Mouse (Mus musculus): ENCODE measurements at regions not wholly inside any gene's neighbourhood (a gene's known extent, or its start where the extent isn't known, plus 50 kb on each side); places are given as distances from the start of the nearest gene placed in this dataset.

- H3K4me1 ChIP-seq (replicated peaks; ENCODE audit: control insufficient read depth, insufficient read depth, low read length), result peaks cover 11% of the 10 kb centered on the region
- no peak for ATAC-seq
- H3K27ac ChIP-seq (ENCODE audit: low read length), result no peak overlapping the region
- no peak overlapping the region for H3K9ac ChIP-seq (replicated peaks; ENCODE audit: low read depth, low read length)
- H3K27me3 ChIP-seq (replicated peaks; ENCODE audit: control insufficient read depth, insufficient read depth, low read length), result no peaks in the 10 kb centered on the region
- no peaks in the 10 kb centered on the region for H3K9me3 ChIP-seq (ENCODE audit: control insufficient read depth, low read length)
- 20% methylated on average over 4 of the region's 4 CpGs for WGBS
- H3K4me3 ChIP-seq (replicated peaks; ENCODE audit: low read length), result no peak overlapping the region
- H3K36me3 ChIP-seq (ENCODE audit: control insufficient read depth, insufficient read depth), result no peaks in the 10 kb centered on the region
- H3K4me2 ChIP-seq (ENCODE audit: low read length), result no peak overlapping the region
Measured at GRCm38 (mm10) chr17:4941286-4941800, 52.8 kb upstream of the Arid1b start.

DNA sequence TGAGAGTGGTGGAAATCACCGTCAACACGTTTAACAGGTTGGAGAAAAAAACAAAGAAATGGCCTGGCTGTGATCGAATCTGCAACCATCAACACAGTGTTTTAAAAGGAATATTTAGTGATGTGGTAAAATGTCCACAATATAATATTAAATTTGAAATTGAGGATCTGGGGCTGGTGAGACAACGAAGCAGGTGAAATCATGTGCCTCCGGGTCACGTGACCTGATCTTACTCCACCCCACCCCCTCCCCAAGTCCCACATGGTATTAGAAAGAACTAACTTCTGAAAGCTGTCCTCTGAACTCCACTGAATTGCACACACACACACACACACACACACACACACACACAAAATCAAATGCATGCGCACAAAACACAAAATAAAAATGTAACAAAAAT is 51.3 kb upstream of the Arid1b start:
- Histone ChIP-seq H3K4me2 (ENCODE audit: low read length) (no peak overlapping the region), H3K36me3 (ENCODE audit: control insufficient read depth, insufficient read depth) (no peaks in the 10 kb centered on the region), H3K4me1 (replicated peaks; ENCODE audit: control insufficient read depth, insufficient read depth, low read length) (peaks cover 16% of the 10 kb centered on the region), H3K27ac (ENCODE audit: low read length) (no peak overlapping the region), H3K9ac (replicated peaks; ENCODE audit: low read depth, low read length) (no peak overlapping the region), H3K9me3 (ENCODE audit: control insufficient read depth, low read length) (no peaks in the 10 kb centered on the region), H3K27me3 (replicated peaks; ENCODE audit: control insufficient read depth, insufficient read depth, low read length) (0 out of 2 replicates have a peak, but pooled peaks cover 3% of the 10 kb centered on the region), H3K4me3 (replicated peaks; ENCODE audit: low read length) (no peak overlapping the region)
- WGBS, result 90% methylated on average over 7 of the region's 7 CpGs
- no peak for ATAC-seq

Measured in forebrain, embryonic 16.5 days (tissue).